Mouse (Mus musculus): Measurements from ENCODE around the gene Batf2. TPM values are rescaled to one million over a fixed set of nuclear protein-coding genes. Genes with fewer than 3 reads are reported as not detected.
A peak's percentile ranks its signal among the peaks of the same experiment; 100 is the strongest.

Gene Batf2
- polyA plus RNA-seq, 1 experiment from 2014 or later = 0.27 TPM

GRCm38 (mm10) chr19:6139701-6140100 lies 1.1 kb upstream of the Batf2 start:
- Histone ChIP-seq H3K27me3 (no peaks in the 10 kb centered on the region), H3K9me3 (no peaks in the 10 kb centered on the region), H3K4me2 (replicated peaks) (peak overlapping the region; percentile 84), H3K36me3 (peaks cover 39% of the 10 kb centered on the region), H3K9ac (replicated peaks) (peak overlapping the region; percentile 85), H3K27ac (peak overlapping the region; percentile 96; the same call in 1 of the 2 replicates), H3K4me1 (replicated peaks) (peaks cover 11% of the 10 kb centered on the region), H3K4me3 (replicated peaks) (peak overlapping the region; percentile 55)
- ATAC-seq = no peak
- 92% methylated on average over 6 of the region's 6 CpGs for WGBS

- H3K27ac ChIP-seq = peak overlapping the region; percentile 96
- peak overlapping the region; percentile 55 for H3K4me3 ChIP-seq (replicated peaks)
- H3K4me1 ChIP-seq (replicated peaks) = peaks cover 11% of the 10 kb centered on the region
- peaks cover 33% of the 10 kb centered on the region for H3K36me3 ChIP-seq
- H3K27me3 ChIP-seq = no peaks in the 10 kb centered on the region
- ATAC-seq = no peak
- WGBS = 7% methylated on average over 16 of the region's 16 CpGs
- H3K9ac ChIP-seq (replicated peaks) = peak overlapping the region; percentile 85
- peak overlapping the region; percentile 84 for H3K4me2 ChIP-seq (replicated peaks)
- H3K9me3 ChIP-seq = no peaks in the 10 kb centered on the region
These were observed 457 bp upstream of the Batf2 start for GRCm38 (mm10) chr19:6140374-6140677.

DNA sequence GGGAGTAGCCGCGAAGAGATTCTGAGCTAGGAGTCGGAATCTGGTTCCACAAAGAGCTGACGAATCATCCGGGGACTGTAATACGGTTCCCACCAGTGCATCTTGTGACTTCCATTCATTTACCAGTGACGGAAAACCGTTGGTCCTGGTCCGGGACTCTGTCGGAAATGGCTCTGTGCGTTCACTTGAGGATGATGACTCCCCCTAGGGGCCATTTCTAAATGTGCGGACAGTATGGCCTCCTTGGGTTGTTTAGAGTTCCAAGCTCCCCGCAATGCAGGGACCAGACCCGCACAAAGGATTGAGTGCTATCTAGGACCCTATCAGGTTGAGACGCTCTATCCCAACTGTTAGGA lies 589 bp downstream of the Batf2 start, which contains the start of gene Arl2:
Gene Arl2, minus strand, starts transcription at position 155 of the 356 bp plus-strand sequence.
- H3K4me1 ChIP-seq (replicated peaks) = peaks cover 11% of the 10 kb centered on the region
- ATAC-seq = peak; percentile 77
- under 1% methylated on average over 15 of the region's 15 CpGs for WGBS
- peaks cover 22% of the 10 kb centered on the region for H3K36me3 ChIP-seq
- peak within 1 kb of the TSS; percentile 96 for H3K27ac ChIP-seq
- peak within 1 kb of the TSS; percentile 55 for H3K4me3 ChIP-seq (replicated peaks)
- peak within 1 kb of the TSS; percentile 84 for H3K4me2 ChIP-seq (replicated peaks)
- peak within 1 kb of the TSS; percentile 85 for H3K9ac ChIP-seq (replicated peaks)
- H3K27me3 ChIP-seq = no peaks in the 10 kb centered on the region
- H3K9me3 ChIP-seq = no peaks in the 10 kb centered on the region

DNA sequence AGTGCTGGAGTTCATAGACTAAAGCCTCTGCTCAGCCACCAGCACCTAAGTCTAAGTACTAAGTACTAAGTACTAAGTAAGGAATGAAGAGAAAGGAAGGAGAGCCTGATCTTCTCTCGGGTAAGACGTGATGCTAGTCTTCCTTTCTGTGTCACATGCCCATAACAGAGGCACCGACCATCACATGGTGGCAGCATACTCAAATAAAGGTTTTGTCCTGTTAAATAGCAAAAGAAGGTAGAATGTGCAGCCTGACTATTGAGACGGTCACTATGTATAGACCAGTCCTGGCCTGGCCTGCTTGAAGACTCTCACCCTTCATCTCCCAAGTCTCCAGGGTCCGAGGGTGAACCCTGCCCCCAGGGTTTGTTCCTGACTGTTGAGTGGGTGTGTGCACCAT lies 4.1 kb downstream of the Batf2 start:
- no peak overlapping the region for H3K4me3 ChIP-seq (replicated peaks)
- WGBS = 82% methylated on average over 5 of the region's 5 CpGs
- H3K4me1 ChIP-seq (replicated peaks) = peaks cover 5% of the 10 kb centered on the region
- H3K36me3 ChIP-seq = no peaks in the 10 kb centered on the region
- ATAC-seq = no peak
- no peak overlapping the region for H3K4me2 ChIP-seq (replicated peaks)
- H3K27me3 ChIP-seq = no peaks in the 10 kb centered on the region
- H3K9me3 ChIP-seq = no peaks in the 10 kb centered on the region
- H3K27ac ChIP-seq = no peak overlapping the region
- no peak overlapping the region for H3K9ac ChIP-seq (replicated peaks)

GRCm38 (mm10) chr19:6155174-6155573 lies 14.4 kb downstream of the Batf2 start:
- no peak overlapping the region for H3K27ac ChIP-seq
- no peaks in the 10 kb centered on the region for H3K4me1 ChIP-seq (replicated peaks)
- H3K9me3 ChIP-seq = no peaks in the 10 kb centered on the region
- ATAC-seq = no peak
- WGBS = 89% methylated on average over 9 of the region's 9 CpGs
- no peak overlapping the region for H3K4me2 ChIP-seq (replicated peaks)
- H3K36me3 ChIP-seq = no peaks in the 10 kb centered on the region
- H3K27me3 ChIP-seq = no peaks in the 10 kb centered on the region
- no peak overlapping the region for H3K4me3 ChIP-seq (replicated peaks)
- H3K9ac ChIP-seq (replicated peaks) = no peak overlapping the region

DNA sequence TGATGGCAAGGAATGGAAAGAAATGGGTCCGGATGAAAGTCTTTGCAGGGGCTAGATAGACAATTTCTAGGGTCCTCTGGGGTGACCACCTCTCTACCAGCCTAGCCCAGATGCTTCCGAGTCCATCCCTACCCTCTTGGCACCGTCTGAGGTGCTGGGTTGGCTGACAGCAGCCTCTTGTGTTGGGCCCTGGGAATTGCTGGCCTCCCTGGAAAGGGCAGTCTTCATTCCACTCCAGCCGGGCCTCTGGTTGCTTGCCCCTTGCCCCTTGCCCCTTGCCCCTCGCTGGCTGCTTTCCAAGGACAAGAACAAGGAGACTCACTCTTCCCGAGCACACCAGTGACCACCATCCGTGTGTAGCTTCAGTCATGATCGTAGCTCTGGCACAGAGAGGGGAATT lies 15.6 kb downstream of the Batf2 start:
- ATAC-seq = no peak
- Histone ChIP-seq H3K4me3 (replicated peaks) (no peak overlapping the region), H3K9me3 (no peaks in the 10 kb centered on the region), H3K27ac (no peak overlapping the region), H3K4me1 (replicated peaks) (no peaks in the 10 kb centered on the region), H3K4me2 (replicated peaks) (no peak overlapping the region), H3K36me3 (no peaks in the 10 kb centered on the region), H3K9ac (replicated peaks) (no peak overlapping the region), H3K27me3 (no peaks in the 10 kb centered on the region)
- 71% methylated on average over 8 of the region's 8 CpGs for WGBS

GRCm38 (mm10) chr19:6157220-6157619 lies 16.4 kb downstream of the Batf2 start:
- Histone ChIP-seq H3K9ac (replicated peaks) (no peak overlapping the region), H3K27me3 (no peaks in the 10 kb centered on the region), H3K27ac (no peak overlapping the region), H3K9me3 (no peaks in the 10 kb centered on the region), H3K4me2 (replicated peaks) (no peak overlapping the region), H3K4me3 (replicated peaks) (no peak overlapping the region), H3K36me3 (no peaks in the 10 kb centered on the region), H3K4me1 (replicated peaks) (no peaks in the 10 kb centered on the region)
- no peak for ATAC-seq
- 85% methylated on average over 6 of the region's 6 CpGs for WGBS

- WGBS = 76% methylated on average over 10 of the region's 10 CpGs
These were observed 23.2 kb downstream of the Batf2 start for GRCm38 (mm10) chr19:6163872-6164547.

GRCm38 (mm10) chr19:6166750-6167149 lies 26.0 kb downstream of the Batf2 start:
- H3K36me3 ChIP-seq = no peaks in the 10 kb centered on the region
- no peaks in the 10 kb centered on the region for H3K4me1 ChIP-seq (replicated peaks)
- 80% methylated on average over 4 of the region's 4 CpGs for WGBS
- H3K27me3 ChIP-seq = 0 out of 2 replicates have a peak, but pooled peaks cover 3% of the 10 kb centered on the region
- H3K27ac ChIP-seq = no peak overlapping the region
- no peak overlapping the region for H3K9ac ChIP-seq (replicated peaks)
- no peak for ATAC-seq
- H3K4me2 ChIP-seq (replicated peaks) = no peak overlapping the region
- H3K4me3 ChIP-seq (replicated peaks) = no peak overlapping the region
- H3K9me3 ChIP-seq = no peaks in the 10 kb centered on the region

More at GRCm38 (mm10) chr19:6163872-6164547, 23.2 kb downstream of the Batf2 start:
- Histone ChIP-seq H3K4me2 (replicated peaks) (no peak overlapping the region), H3K9ac (replicated peaks) (no peak overlapping the region), H3K4me1 (replicated peaks) (no peaks in the 10 kb centered on the region), H3K27me3 (0 out of 2 replicates have a peak, but pooled peaks cover 3% of the 10 kb centered on the region), H3K4me3 (replicated peaks) (no peak overlapping the region), H3K36me3 (no peaks in the 10 kb centered on the region), H3K9me3 (no peaks in the 10 kb centered on the region), H3K27ac (no peak overlapping the region)
- no peak for ATAC-seq

GRCm38 (mm10) chr19:6171215-6171614 lies 30.4 kb downstream of the Batf2 start:
- Histone ChIP-seq H3K27me3 (no peaks in the 10 kb centered on the region), H3K4me2 (replicated peaks) (no peak overlapping the region), H3K36me3 (no peaks in the 10 kb centered on the region), H3K4me3 (replicated peaks) (no peak overlapping the region), H3K27ac (no peak overlapping the region), H3K9me3 (no peaks in the 10 kb centered on the region), H3K4me1 (replicated peaks) (no peaks in the 10 kb centered on the region), H3K9ac (replicated peaks) (no peak overlapping the region)
- ATAC-seq = no peak
- WGBS = 86% methylated on average over 8 of the region's 8 CpGs

DNA sequence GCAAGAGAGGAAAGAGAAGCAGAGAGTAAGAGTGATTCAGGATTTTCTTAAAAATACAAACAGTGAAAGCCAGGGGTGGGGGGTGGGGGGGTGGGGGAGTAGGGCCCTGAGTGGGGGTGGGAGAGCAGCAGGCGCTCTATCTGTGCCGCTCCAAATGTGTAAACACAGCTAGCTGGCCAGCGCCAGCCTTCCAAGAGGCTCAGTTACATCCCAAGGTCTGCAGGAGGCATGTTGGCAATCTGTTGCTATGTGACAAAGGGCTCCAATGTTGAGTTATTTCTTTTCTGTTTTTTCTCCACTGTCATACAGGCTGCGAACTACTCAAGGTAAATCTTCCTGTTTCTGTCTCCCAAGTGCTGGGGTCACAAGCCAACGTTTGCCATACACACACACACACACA lies 34.0 kb downstream of the Batf2 start:
- Histone ChIP-seq H3K4me3 (replicated peaks) (no peak overlapping the region), H3K27ac (no peak overlapping the region), H3K9ac (replicated peaks) (no peak overlapping the region), H3K4me1 (replicated peaks) (no peaks in the 10 kb centered on the region), H3K27me3 (no peaks in the 10 kb centered on the region), H3K36me3 (no peaks in the 10 kb centered on the region), H3K4me2 (replicated peaks) (no peak overlapping the region), H3K9me3 (no peaks in the 10 kb centered on the region)
- ATAC-seq = no peak
- WGBS = 46% methylated on average over 5 of the region's 5 CpGs

DNA sequence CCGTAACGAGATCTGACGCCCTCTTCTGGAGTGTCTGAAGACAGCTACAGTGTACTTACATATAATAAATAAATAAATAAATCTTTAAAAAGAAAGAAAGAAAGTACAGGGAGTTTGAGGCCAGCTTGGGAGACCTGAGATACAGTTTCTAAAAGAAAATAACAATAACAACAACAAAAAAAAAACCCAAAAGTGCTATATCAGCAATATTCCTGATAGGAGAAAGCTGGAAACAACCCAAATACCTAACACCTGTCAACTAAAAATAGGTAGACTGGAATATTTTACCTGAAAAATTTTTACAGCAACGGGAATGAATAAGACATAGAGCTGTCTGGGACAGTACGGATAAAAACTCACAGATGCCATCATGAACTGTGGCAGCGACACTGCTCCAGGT lies 38.0 kb downstream of the Batf2 start:
- Histone ChIP-seq H3K27ac (no peak overlapping the region), H3K4me2 (replicated peaks) (no peak overlapping the region), H3K4me1 (replicated peaks) (peaks cover 4% of the 10 kb centered on the region; the same call in 1 of the 2 replicates), H3K4me3 (replicated peaks) (no peak overlapping the region), H3K27me3 (no peaks in the 10 kb centered on the region), H3K9ac (replicated peaks) (no peak overlapping the region), H3K9me3 (no peaks in the 10 kb centered on the region), H3K36me3 (no peaks in the 10 kb centered on the region)
- no peak for ATAC-seq
- 91% methylated on average over 6 of the region's 6 CpGs for WGBS

DNA sequence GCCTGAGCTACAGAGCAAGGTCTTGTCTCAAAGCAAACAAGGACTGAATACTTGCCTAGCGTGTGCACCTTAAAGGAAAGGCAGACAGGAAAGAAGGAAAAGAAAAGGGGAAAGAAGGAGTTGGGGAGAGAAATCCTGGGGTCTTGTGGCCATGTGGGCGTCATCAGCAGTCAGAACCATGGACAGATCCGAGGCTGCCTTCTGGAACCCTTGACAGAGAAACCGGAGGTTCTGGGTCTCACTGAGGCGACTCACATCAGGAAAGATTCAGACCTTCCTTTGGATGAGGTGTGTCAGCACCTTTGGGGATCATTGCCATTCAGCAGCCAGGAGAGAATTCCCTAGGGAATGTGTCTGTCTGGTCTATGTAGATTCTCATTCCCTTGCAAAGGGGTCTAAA lies 40.8 kb downstream of the Batf2 start:
- Histone ChIP-seq H3K4me2 (replicated peaks) (no peak overlapping the region), H3K4me3 (replicated peaks) (no peak overlapping the region), H3K4me1 (replicated peaks) (peaks cover 4% of the 10 kb centered on the region; the same call in 1 of the 2 replicates), H3K27ac (no peak overlapping the region), H3K9ac (replicated peaks) (no peak overlapping the region), H3K9me3 (no peaks in the 10 kb centered on the region), H3K36me3 (no peaks in the 10 kb centered on the region), H3K27me3 (no peaks in the 10 kb centered on the region)
- no peak for ATAC-seq
- 40% methylated on average over 5 of the region's 5 CpGs for WGBS

Data from midbrain, embryonic 13.5 days (tissue).